Mouse (Mus musculus): Measurements from ENCODE around the gene Tigd3.

GRCm38 (mm10) chr19:5849843-5850527 lies 44.0 kb downstream of the Tigd3 start:
- TF ChIP-seq GATA1 (IDR thresholded peaks at IDR 0.05; ENCODE audit: borderline replicate concordance, low read length) (no peak), FLI1 (IDR thresholded peaks at IDR 0.05; ENCODE audit: low read length) (no peak)
